Mouse (Mus musculus) small intestine, adult 2 months (tissue): Measurements from ENCODE around the gene Serpine2. TPM values are rescaled to one million over a fixed set of nuclear protein-coding genes. Genes with fewer than 3 reads are reported as not detected.
A peak's percentile ranks its signal among the peaks of the same experiment; 100 is the strongest.

Experiments used
- H3K27ac ChIP-seq: fragments of 200-500 bp; 2 replicates; pipeline ENCODE4 v1.5.1; 2012; ENCODE audit warnings: low read depth, low read length, control low read depth, inconsistent platforms; ENCODE audit not compliant: insufficient read depth
- H3K27me3 ChIP-seq: fragments of 200-500 bp; 2 replicates; pipeline ENCODE4 v1.6.1; 2012; ENCODE audit warnings: mild to moderate bottlenecking, moderate library complexity, low read length, inconsistent platforms; ENCODE audit not compliant: control insufficient read depth, insufficient read depth
- H3K36me3 ChIP-seq: fragments of 200-500 bp; 2 replicates; pipeline ENCODE4 v1.6.1; 2012; ENCODE audit warnings: mild to moderate bottlenecking, low read length, control low read depth, inconsistent platforms; ENCODE audit not compliant: control insufficient read depth, insufficient read depth
- H3K4me1 ChIP-seq: fragments of 200-500 bp; 2 replicates; pipeline ENCODE4 v1.6.1; 2012; ENCODE audit warnings: low read length, inconsistent platforms, mixed read lengths; ENCODE audit not compliant: control insufficient read depth, insufficient read depth, insufficient read length
- H3K4me3 ChIP-seq: fragments of 200-500 bp; 2 replicates; pipeline ENCODE4 v1.5.1; 2012; ENCODE audit warnings: low read depth, mild to moderate bottlenecking, control low read depth, inconsistent platforms, low read length, moderate library complexity
- CTCF ChIP-seq: fragments of 200-500 bp; IDR thresholded peaks from 2 replicates; pipeline ENCODE4 v1.5.1; 2012; ENCODE audit warnings: low read depth, mild to moderate bottlenecking, control low read depth, inconsistent platforms, low read length, moderate library complexity, mixed read lengths; ENCODE audit not compliant: insufficient replicate concordance, insufficient read length; ENCODE audit errors: extremely low read depth
- POLR2A ChIP-seq: fragments of 200-500 bp; IDR thresholded peaks from 2 replicates; pipeline ENCODE4 v1.6.1; 2012; ENCODE audit warnings: low read depth, mild to moderate bottlenecking, control low read depth, inconsistent platforms, low read length, moderate library complexity
- WGBS: fragments of 180-500 bp; shearing (Covaris S2); methylation state at CpG from one replicate; pipeline ENCODE4 v1.1.7; 2018; 5-methylcytosine and 5-hydroxymethylcytosine counted together
- polyA plus RNA-seq: library from polyadenylated mRNA; depleted of rRNA; stranded (reverse); fragments of >200 nt; gene quantifications from 2 replicates; pipeline ENCODE4 v1.2.3, GENCODE M21; 2012

Serpine2 gene
- polyA plus RNA-seq, 1 experiment, result 2.2 TPM

DNA sequence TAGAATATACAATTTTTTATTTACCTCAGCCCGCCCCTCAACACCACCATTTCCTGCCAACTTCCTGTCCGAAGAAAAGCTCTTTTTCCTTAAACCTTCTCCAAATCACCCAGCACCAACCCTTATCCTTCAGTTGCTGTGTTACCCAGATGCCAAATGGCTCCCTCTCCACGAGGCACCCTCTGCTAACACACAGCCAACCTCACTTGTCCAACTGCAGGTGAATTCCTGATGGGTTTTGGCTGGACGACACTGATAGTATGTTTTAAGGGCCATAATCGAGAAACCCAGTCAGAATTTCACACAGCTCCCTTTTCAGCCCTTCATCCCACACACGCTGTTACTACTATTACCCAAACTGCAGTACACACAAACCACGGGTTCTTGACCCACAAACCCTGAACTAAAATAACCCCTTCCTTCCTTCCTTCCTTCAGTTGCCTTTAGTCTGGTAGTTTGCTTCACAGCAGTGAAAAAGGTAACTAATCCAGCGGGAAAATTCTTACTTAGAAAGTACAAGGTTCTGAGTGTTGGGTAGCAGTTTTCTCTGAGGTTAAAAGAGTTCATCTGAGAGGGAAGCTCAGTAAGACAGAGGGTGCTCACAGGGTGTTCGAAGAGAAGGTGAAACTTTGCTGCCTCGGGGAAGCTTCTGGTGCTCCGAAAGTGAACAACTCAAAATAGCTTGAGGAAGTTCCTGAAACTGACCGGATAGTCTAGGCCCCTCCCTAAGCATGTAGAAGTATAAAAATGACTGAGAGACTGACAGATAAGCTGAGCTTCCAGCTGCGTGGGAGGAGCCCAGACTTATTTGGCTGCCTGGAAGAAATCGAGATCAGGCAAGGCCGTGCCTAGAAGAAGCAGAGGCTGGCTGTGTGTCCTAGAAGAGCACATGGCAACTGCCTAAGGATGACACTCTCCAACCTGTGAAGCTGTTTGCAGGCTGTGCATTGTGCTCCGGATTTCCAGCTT, 98.4 kb downstream of the Serpine2 start:
- H3K4me3 ChIP-seq, result no peak overlapping the region
- H3K27ac ChIP-seq, result no peak overlapping the region
- peaks cover 11% of the 10 kb centered on the region; the same call in 1 of the 2 replicates for H3K4me1 ChIP-seq
- TF ChIP-seq POLR2A, result no peak
- no peak for TF ChIP-seq CTCF
- no peaks in the 10 kb centered on the region for H3K27me3 ChIP-seq
- WGBS, result 44% methylated on average over 16 of the region's 16 CpGs
- no peaks in the 10 kb centered on the region for H3K36me3 ChIP-seq

DNA sequence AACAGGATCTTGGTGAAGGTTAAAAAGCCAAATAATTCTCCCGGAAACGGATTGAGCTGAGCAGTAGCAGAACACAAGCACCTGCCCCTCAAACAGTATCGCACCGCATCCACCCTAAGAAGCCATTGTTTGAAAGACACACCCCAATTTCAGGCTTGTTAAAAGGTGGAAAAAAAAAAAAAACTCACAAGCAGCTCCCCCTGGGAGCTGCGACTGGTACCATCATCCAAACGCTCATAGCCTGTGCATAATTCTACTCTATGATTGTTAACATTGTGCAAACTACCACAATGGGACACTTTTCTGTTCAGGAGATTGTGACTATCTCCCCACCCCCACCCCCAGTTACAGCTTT, 99.1 kb downstream of the Serpine2 start:
- peaks cover 14% of the 10 kb centered on the region; the same call in 1 of the 2 replicates for H3K4me1 ChIP-seq
- 2% methylated on average over 6 of the region's 6 CpGs for WGBS
- H3K27me3 ChIP-seq, result no peaks in the 10 kb centered on the region
- peak overlapping the region; percentile 71; the same call in 1 of the 2 replicates for H3K4me3 ChIP-seq
- H3K27ac ChIP-seq, result no peak overlapping the region
- TF ChIP-seq CTCF, result no peak
- TF ChIP-seq POLR2A, result no peak
- no peaks in the 10 kb centered on the region for H3K36me3 ChIP-seq

DNA sequence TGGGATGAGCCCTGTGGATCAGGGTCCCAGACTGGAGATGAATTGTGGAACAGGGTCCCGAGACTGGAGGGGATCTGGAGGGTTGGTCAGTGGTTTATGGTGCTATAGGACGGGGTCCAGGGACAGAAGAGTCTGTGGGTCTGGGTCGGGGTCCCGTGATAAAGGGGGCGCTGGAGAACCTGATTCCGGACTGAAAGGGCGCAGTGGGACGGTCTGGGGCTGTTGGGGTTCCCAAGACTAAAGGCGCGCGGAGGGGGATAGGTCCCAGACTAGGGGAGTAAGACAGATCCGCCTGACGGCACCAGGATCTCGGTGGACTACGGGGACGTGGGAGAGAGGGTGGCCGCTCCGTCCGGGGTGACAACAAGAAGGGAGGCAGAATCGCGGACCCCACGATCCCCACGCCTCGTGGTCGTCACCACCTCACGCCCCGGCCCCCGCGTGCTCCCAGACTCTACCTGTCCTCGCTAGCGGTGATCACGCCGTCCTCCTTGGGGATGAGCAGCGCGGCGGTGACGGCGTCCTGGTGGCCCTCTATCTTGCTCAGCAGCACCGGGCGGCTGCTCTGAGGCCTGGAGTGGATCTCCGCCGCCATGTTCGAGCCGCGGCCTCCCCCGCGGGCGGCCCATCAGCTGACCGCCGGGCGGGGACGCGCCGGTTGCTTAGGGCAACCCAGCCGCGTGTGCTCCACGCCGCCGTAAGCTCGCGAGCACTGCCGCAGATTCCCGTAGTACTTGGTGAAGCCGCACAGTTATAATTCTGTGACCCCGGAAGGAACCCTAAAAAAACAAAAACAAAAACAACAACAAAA, 99.7 kb downstream of the Serpine2 start:
- Histone ChIP-seq H3K36me3 (no peaks in the 10 kb centered on the region), H3K27me3 (no peaks in the 10 kb centered on the region), H3K4me1 (peaks cover 14% of the 10 kb centered on the region; the same call in 1 of the 2 replicates), H3K4me3 (peak overlapping the region; percentile 71), H3K27ac (peak overlapping the region; percentile 88)
- peak; percentile 82 for TF ChIP-seq POLR2A
- no peak for TF ChIP-seq CTCF
- WGBS, result under 1% methylated on average over 65 of the region's 65 CpGs

DNA sequence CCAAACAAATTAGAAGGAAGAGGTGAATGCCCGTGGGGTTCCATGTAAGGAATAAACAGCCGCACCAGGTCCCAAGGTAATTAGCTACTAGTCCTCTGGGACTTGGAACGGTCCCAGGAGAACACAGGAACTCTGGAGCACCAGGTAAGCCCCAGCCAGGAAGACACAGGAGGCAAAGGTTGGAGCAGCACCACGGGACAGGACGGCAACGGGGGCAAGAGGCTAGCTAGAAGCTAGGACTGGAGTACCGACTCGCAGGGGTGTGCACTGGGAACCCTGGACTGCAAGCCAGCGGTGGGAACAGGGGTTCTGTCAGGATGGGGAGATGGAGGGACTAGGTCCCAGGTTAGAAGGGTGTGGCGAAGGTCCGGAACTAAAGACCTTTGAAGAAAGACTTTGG, 100.3 kb downstream of the Serpine2 start:
- TF ChIP-seq CTCF (no peak), POLR2A (peak; percentile 46; the same call in 1 of the 2 replicates)
- Histone ChIP-seq H3K36me3 (no peaks in the 10 kb centered on the region), H3K4me3 (peak overlapping the region; percentile 71), H3K27me3 (no peaks in the 10 kb centered on the region), H3K27ac (peak overlapping the region; percentile 88), H3K4me1 (peaks cover 14% of the 10 kb centered on the region; the same call in 1 of the 2 replicates)
- WGBS, result 1% methylated on average over 11 of the region's 11 CpGs

DNA sequence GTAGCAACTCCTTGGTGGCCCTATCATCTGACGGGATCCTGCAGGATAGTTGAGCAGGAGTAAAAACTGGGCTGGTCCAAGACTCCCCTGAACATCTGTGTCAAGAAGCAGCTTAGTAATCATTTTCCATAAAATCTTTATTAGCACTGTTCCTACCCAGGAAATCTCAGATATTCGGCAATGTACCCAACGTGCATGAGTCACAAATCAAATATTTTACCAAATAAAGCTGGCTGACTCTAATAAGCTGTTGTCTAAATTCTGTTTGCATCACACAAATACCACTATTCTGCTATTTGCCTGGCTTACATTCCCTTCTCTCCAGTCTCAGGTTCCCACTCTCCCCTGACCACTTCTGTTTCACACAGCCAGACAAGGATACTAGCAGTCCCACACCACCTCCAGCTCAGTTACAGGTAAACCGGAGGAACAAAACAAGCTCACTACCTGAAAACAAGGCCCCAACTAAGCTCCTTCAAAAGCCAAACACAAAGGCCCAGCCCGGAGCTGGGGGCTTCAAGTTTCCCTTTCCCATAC, 101.5 kb downstream of the Serpine2 start:
- Histone ChIP-seq H3K27ac (peak overlapping the region; percentile 39; the same call in 1 of the 2 replicates), H3K4me3 (no peak overlapping the region)
- 55% methylated on average over 5 of the region's 5 CpGs for WGBS

DNA sequence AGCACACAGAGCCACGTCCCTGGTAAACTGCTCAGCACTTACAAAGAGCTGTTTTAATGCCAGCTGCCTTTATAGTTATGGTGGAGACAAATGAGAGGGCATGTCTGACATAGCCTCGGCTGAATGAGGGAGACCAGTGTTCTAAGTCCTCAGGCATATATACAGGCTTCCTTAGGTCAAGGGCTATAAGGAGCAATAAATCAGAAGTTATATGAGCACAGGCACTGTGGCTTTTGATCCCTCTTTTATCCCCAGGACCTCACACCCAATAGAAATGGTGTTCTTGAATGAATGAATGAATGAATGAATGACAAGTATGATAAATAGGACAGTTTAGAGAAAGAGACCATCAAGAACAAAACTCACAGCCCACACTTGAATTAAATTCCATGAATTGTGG, 102.0 kb downstream of the Serpine2 start:
- no peak for TF ChIP-seq POLR2A
- TF ChIP-seq CTCF, result no peak
- H3K36me3 ChIP-seq, result no peaks in the 10 kb centered on the region
- no peak overlapping the region for H3K27ac ChIP-seq
- no peak overlapping the region for H3K4me3 ChIP-seq
- WGBS, result 27% methylated on average over 2 of the region's 2 CpGs
- peaks cover 17% of the 10 kb centered on the region for H3K4me1 ChIP-seq
- no peaks in the 10 kb centered on the region for H3K27me3 ChIP-seq

More for the DNA sequence above, 101.5 kb downstream of the Serpine2 start:
- H3K36me3 ChIP-seq, result no peaks in the 10 kb centered on the region
- TF ChIP-seq POLR2A, result no peak
- no peak for TF ChIP-seq CTCF
- H3K27me3 ChIP-seq, result no peaks in the 10 kb centered on the region
- peaks cover 17% of the 10 kb centered on the region for H3K4me1 ChIP-seq
